12 mouse cellular contexts compared by ENCODE assay signal in the genomic region with DNA sequence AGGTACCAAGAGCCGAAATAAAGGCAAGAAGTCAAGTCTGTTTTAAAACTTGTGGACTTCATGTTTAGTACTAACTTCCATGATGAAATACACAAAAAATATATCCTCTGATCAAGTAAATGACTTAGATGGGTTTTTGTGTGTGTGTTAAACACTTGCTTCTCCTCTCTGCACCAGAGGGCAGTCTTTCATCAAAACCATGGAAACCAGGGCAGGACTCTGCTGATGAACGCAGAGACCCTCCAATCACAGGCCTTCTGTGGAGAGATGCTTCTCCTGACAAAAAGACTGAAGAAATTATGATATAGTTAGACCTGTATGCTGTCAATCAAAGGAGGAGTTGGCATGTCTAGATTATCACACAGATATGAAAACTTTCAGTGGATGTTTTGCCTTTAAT.
DNase-seq lines count a peak whose midpoint lies in the region; ATAC-seq and TF ChIP-seq lines count a peak whose summit lies in the region.
"Had no signal": no experiment of that assay in that cellular context is flagged by ENCODE, and none has a peak within 500 bp of the region (broad histone marks: within the 10 kb centered on the region; RNA-seq: fewer than 3 reads in every experiment).

No protein-coding gene starts in this region.

- H3K4me2 ChIP-seq in heart, postnatal 0 days (ENCODE audit: low read depth, low read length): no peak overlapping the region
- H3K4me2 ChIP-seq in liver, postnatal 0 days (ENCODE audit: low read depth, low read length): no peak overlapping the region
- no peak overlapping the region for H3K4me2 ChIP-seq in embryonic facial prominence, embryonic 14.5 days (ENCODE audit: low read depth, low read length)
- H3K4me2 ChIP-seq: heart, embryonic 15.5 days; liver, embryonic 11.5 days; neural tube, embryonic 12.5 days had no signal

- no peaks in the 10 kb centered on the region for H3K36me3 ChIP-seq in heart, postnatal 0 days (replicated peaks; ENCODE audit: control insufficient read depth, insufficient read depth, low read length)
- H3K36me3 ChIP-seq in liver, postnatal 0 days (replicated peaks; ENCODE audit: insufficient read depth, low read length): no peaks in the 10 kb centered on the region
- no peaks in the 10 kb centered on the region for H3K36me3 ChIP-seq in embryonic facial prominence, embryonic 14.5 days (ENCODE audit: control insufficient read depth, insufficient read depth, low read length)
- H3K36me3 ChIP-seq: heart, embryonic 15.5 days; neural tube, embryonic 12.5 days had no signal

- TF ChIP-seq EP300 in heart, postnatal 0 days (IDR thresholded peaks at IDR 0.05; ENCODE audit: low read depth): no peak
- no peak for TF ChIP-seq EP300 in liver, postnatal 0 days (IDR thresholded peaks at IDR 0.05; ENCODE audit: low read depth)

- H3K4me1 ChIP-seq in heart, postnatal 0 days (ENCODE audit: control insufficient read depth, insufficient read depth): no peaks in the 10 kb centered on the region
- H3K4me1 ChIP-seq in liver, postnatal 0 days (ENCODE audit: insufficient read depth): no peaks in the 10 kb centered on the region
- no peaks in the 10 kb centered on the region for H3K4me1 ChIP-seq in embryonic facial prominence, embryonic 14.5 days (ENCODE audit: control insufficient read depth, insufficient read depth, low read length)
- H3K4me1 ChIP-seq: heart, embryonic 15.5 days; neural tube, embryonic 12.5 days had no signal

- 61% methylated on average over 2 of the region's 2 CpGs for WGBS in heart, postnatal 0 days
- 65% methylated on average over 2 of the region's 2 CpGs for WGBS in liver, postnatal 0 days (ENCODE audit: insufficient replicate concordance)
- WGBS in embryonic facial prominence, embryonic 14.5 days: 72% methylated on average over 2 of the region's 2 CpGs

- no peaks in the 10 kb centered on the region for H3K27me3 ChIP-seq in heart, postnatal 0 days (ENCODE audit: control insufficient read depth, insufficient read depth, low read length)
- no peaks in the 10 kb centered on the region for H3K27me3 ChIP-seq in liver, postnatal 0 days (ENCODE audit: insufficient read depth, low read length)
- no peaks in the 10 kb centered on the region for H3K27me3 ChIP-seq in embryonic facial prominence, embryonic 14.5 days (replicated peaks; ENCODE audit: control insufficient read depth, insufficient read depth, low read length)
- H3K27me3 ChIP-seq: heart, embryonic 15.5 days; neural tube, embryonic 12.5 days had no signal

- no peak overlapping the region for H3K27ac ChIP-seq in heart, postnatal 0 days (ENCODE audit: low read depth)
- H3K27ac ChIP-seq in liver, postnatal 0 days (ENCODE audit: low read depth): no peak overlapping the region
- H3K27ac ChIP-seq in embryonic facial prominence, embryonic 14.5 days (replicated peaks; ENCODE audit: low read depth, low read length): no peak overlapping the region
- H3K27ac ChIP-seq: heart, embryonic 15.5 days; neural tube, embryonic 12.5 days had no signal

- no peak for ATAC-seq in heart, postnatal 0 days (ENCODE audit: insufficient read depth, low read depth)
- no peak for ATAC-seq in liver, postnatal 0 days
- no peak for ATAC-seq in embryonic facial prominence, embryonic 14.5 days (ENCODE audit: low read depth)
- no peak for ATAC-seq in granulocyte monocyte progenitor cell, adult 5-6 weeks (replicated peaks; ENCODE audit: poor library complexity, severe bottlenecking)
- ATAC-seq: inflammation-experienced regulatory T-cells, adult 6 months had no signal

- H3K4me3 ChIP-seq in heart, postnatal 0 days (ENCODE audit: low read depth, low read length): no peak overlapping the region
- no peak overlapping the region for H3K4me3 ChIP-seq in liver, postnatal 0 days (ENCODE audit: low read depth, low read length)
- H3K4me3 ChIP-seq in embryonic facial prominence, embryonic 14.5 days (ENCODE audit: low read depth, low read length): no peak overlapping the region
- H3K4me3 ChIP-seq: heart, embryonic 15.5 days; neural tube, embryonic 12.5 days had no signal

- TF ChIP-seq CTCF in heart, postnatal 0 days (IDR thresholded peaks at IDR 0.05; ENCODE audit: low read depth): peak; percentile 48
- peak; percentile 25; the same call in 1 of the 2 replicates for TF ChIP-seq CTCF in liver, postnatal 0 days (IDR thresholded peaks at IDR 0.05; ENCODE audit: low read depth)

- DNase-seq in heart, postnatal 0 days (ENCODE audit: low spot score): no peak
- no peak for DNase-seq in heart, adult 8-10 months (ENCODE audit: low spot score)
- DNase-seq in liver, postnatal 0 days: no peak
- DNase-seq in liver: no peak
- DNase-seq in adrenal gland, postnatal 25 days: peak; percentile 6
- peak; percentile 18 for DNase-seq in embryonic facial prominence, embryonic 14.5 days (ENCODE audit: low spot score)
- DNase-seq: cerebellum, adult 2 months had no signal

- H3K9ac ChIP-seq in heart, postnatal 0 days (replicated peaks; ENCODE audit: low read depth, low read length): no peak overlapping the region
- H3K9ac ChIP-seq in liver, postnatal 0 days (replicated peaks): no peak overlapping the region
- H3K9ac ChIP-seq in embryonic facial prominence, embryonic 14.5 days (ENCODE audit: low read depth, low read length): no peak overlapping the region
- H3K9ac ChIP-seq: heart, embryonic 15.5 days; neural tube, embryonic 12.5 days had no signal

- no peaks in the 10 kb centered on the region for H3K9me3 ChIP-seq in heart, postnatal 0 days (replicated peaks; ENCODE audit: control insufficient read depth, low read length)
- H3K9me3 ChIP-seq in liver, postnatal 0 days (ENCODE audit: low read length): no peaks in the 10 kb centered on the region
- no peaks in the 10 kb centered on the region for H3K9me3 ChIP-seq in embryonic facial prominence, embryonic 14.5 days (ENCODE audit: control insufficient read depth, low read length)
- H3K9me3 ChIP-seq: heart, embryonic 15.5 days; neural tube, embryonic 12.5 days had no signal

Comparison
In these comparisons a context has a peak if more than half of its experiments do, and no peak if none do; other contexts are left out.
1. DNase-seq: peak in adrenal gland, postnatal 25 days (single experiment) and embryonic facial prominence, embryonic 14.5 days (single experiment); none in heart, postnatal 0 days (single experiment), heart, adult 8-10 months (single experiment), liver, postnatal 0 days (single experiment) and liver (single experiment).